Mouse (Mus musculus) T-helper 2 cell (primary cell): ENCODE measurements around the gene Slc4a2.

Source experiments
- in situ Hi-C: fragments of 300-600 bp; cut with MboI, MseI; formaldehyde crosslinking; loops from one replicate; pipeline ENCODE4 v1.15.1; 2025; ENCODE audit warnings: high pct_unique_total_duplicates

Gene Slc4a2

DNA sequence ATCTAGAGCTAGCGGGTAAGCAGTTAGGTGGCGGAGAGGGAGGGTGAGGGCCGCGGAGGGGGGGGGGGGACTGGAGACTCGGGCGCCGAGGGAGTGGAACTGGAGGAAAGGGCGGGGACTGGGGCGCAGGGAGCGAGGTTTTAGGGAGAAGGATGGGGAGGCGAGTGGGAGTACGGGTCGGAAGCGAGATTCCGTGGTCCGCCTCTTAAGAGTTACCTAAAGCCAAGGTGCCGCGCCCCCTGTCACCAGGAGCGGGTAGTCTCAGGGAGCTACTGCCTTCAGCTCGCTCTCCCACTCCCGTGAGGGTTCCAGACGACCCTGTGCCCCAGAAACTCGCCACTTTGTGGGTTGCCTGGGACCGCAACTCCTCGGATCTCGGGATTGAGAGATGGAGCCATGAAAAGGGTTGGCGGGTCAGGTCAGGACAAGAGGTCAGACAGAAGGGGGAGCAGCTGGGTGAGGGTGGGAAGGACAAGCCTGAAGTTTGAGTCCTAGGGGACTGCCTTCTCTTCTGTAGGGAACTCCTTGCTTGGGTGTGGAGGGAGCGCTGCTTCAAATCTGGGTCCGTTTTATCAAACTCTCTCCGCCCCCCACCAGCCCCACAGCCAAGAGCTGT, 1.9 kb downstream of the Slc4a2 start:
- in situ Hi-C loops = no loop called here

GRCm38 (mm10) chr5:24426037-24426432, 2.4 kb downstream of the Slc4a2 start:
- in situ Hi-C loops = no loop called here

GRCm38 (mm10) chr5:24426556-24427284, 3.1 kb downstream of the Slc4a2 start:
- in situ Hi-C loops = no loop called here

GRCm38 (mm10) chr5:24427285-24427633, 3.6 kb downstream of the Slc4a2 start:
- in situ Hi-C loops = no loop called here

GRCm38 (mm10) chr5:24427981-24428402, 4.4 kb downstream of the Slc4a2 start:
- in situ Hi-C loops = no loop called here

- in situ Hi-C loops = no loop called here
Measured at GRCm38 (mm10) chr5:24428596-24428995, 5.0 kb downstream of the Slc4a2 start.

GRCm38 (mm10) chr5:24433993-24434392, 10.4 kb downstream of the Slc4a2 start:
- in situ Hi-C loops = no loop called here

DNA sequence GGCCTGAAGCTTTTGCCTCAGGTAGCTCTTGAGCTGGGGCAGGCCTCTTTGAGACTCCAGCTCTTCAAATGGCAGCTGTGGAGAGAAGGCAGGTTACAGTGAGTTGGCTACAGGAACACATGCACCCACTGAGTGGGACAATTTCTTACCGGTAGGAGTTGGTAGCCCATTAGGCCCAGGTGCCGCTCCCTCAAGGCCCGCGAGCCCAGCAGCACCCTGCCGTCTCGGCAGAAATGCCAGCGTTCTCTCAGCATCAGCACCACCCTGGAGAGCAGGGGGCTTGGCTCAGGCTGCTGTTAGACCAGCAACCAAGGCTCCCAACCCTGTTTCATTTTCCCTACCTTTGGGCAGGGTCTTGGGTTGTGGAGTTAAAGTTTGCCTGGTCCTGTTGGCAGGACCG, 17.6 kb downstream of the Slc4a2 start:
- in situ Hi-C loops = no loop called here

DNA sequence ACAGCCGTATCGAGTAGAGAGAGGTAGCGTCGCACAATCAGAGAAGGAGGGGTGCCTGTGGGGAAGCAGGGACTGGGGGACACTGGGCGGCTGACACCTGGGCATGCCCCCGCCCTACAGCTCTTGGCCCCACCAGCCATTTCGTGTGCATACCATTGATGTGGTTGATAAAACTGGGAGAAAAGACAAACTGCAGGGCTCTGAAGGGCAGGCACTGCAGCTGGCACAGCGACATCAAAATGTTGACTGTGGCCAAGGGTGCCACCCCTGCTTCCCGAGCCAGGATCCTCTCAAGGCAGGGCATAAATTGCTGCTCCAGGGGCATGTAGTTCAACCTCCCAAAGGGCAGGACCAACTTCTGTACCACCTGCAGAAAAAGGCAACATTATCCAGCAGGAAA, 18.4 kb downstream of the Slc4a2 start:
- in situ Hi-C loops = no loop called here

GRCm38 (mm10) chr5:24443204-24443603, 19.6 kb downstream of the Slc4a2 start:
- in situ Hi-C loops = no loop called here

GRCm38 (mm10) chr5:24443927-24444326, 20.3 kb downstream of the Slc4a2 start:
- in situ Hi-C loops = no loop called here

GRCm38 (mm10) chr5:24444746-24445427, 21.2 kb downstream of the Slc4a2 start, which contains the start of gene Fastk:
TSS of gene Fastk (minus strand) at chr5:24445287.
- in situ Hi-C loops = no loop called here

- in situ Hi-C loops = no loop called here
Measured at GRCm38 (mm10) chr5:24445428-24446080, 21.9 kb downstream of the Slc4a2 start.

DNA sequence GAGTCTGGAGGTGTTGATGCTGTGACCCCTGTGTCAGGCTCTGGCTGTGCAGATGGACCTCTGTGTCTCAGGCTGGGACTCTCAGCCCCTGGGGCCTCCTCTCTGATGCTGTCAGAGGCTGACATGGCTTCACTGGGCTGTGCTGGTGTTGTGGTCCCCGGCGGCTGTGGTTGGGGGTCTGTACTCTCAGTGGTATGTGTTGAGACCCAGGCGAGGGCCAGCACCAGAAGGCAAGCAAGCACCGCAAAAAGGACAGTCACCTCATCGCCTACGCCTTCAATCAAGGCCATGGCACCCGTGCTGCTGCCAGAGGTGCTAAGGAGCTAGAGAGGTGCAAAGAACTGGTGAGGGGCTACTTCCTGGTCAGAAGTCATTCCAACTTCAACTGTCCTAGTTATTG, 23.0 kb downstream of the Slc4a2 start:
- in situ Hi-C loops = no loop called here

DNA sequence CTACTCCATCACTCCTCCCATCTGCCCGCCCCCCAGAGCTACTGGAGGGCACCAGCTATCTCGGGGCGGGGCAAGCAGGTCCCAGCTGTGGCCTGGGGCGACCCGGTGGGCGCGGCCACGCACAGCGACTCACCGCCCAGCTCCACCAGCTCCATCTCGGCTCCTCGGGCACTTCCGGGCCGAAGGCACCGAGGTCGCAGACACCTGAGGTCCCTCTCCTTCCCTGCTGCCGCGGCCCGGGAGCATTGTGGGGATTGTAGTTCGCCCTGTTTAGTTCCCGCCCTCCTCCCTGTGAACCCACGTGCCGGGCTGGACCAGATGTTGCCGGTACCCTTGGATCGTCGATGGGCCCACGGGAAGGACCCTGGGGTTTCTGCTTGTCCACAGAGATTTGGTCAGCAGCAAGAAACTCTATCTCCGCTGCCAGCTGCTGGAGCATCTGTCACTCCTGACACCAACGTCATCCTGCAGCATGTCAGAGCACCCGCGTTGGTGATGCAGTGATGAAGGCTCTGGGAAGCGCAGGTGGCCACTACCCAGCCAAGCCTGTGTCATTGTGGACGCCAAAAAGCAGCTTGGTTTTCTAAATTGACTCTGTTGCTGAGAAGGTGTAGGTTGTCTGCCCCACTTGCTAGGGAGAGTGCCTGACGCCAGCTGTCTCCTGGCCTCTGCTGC, 24.1 kb downstream of the Slc4a2 start, which contains the start of gene Tmub1:
Gene Tmub1 (minus strand): TSS at position 231 of the 675 bp plus-strand sequence.
- in situ Hi-C loops = no loop called here

DNA sequence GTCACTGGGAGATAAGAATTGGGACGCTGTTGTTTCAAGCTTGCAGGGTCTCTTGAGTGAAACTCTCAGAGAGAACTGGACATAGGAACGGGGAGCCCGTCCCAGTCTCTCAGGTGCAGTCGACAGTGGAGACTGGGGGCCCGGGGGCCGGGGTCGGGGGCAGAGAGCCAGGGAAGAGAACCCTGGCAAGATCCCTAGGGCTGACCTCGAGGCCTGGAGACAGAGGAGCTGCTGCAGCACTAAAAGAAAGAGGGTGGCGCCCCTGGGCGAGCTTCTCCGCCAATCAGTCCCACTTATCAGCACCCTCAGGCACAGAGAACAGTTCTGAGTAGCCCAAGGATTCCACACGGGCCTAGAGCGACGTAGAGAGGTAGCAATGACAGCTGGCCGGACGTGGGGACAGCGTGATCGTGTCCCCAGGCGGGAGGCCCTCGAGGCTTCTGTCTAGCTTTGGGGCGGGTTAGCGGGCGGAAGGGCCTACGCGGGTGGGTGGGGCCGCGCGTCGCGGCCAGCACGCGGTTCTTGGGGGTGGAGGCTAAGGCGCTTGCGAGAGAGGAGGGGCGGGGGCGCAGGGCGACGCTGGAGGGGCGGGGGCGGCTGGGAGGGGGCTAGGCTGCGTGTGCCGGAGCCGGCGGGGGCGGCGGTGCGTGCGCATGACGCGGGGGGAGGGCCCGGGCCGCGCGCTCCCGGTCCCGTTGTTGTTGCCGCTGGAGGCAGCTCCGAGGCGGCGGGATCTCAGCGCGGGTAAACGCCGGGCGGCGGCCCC, 27.8 kb downstream of the Slc4a2 start:
- in situ Hi-C loops = loop anchor here (5.0 kb wide), 1 partner anchor 59 kb away; the partner anchor contains the start of genes Abcb8 and Atg9b

GRCm38 (mm10) chr5:24452030-24452690, 28.5 kb downstream of the Slc4a2 start, which contains the start of gene Agap3:
TSS of gene Agap3 (plus strand) at chr5:24452177.
- in situ Hi-C loops = loop anchor here (5.0 kb wide), 1 partner anchor 60 kb away; the partner anchor contains the start of genes Abcb8 and Atg9b

DNA sequence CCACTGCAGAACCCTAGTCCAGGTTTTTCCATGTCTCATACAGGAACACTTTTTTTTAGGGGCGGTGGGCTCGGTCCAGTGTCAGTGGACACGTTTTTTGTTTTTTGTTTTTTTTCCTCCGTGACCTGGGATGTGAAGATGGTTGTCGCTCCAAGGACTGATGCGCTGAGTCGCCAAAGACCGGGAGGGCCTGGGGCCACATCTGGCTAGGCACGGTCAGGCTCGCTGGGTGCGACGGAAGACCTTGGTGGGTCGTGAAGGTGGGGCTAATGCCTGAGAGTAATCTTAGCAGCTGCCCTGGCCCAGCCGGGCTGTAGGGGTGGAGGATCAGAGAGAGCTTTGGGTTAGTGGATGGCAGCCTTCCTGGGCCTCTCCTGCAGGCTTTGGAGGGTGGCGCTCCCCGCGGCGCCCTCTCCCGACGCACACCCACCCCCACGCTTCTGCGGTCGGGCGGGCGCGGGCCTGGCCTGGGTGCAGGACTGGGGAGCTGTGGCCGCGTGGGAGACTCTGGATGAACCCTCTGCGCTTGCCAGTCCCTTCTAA, 29.1 kb downstream of the Slc4a2 start:
- in situ Hi-C loops = loop anchor here (5.0 kb wide), 1 partner anchor 60 kb away; the partner anchor contains the start of genes Abcb8 and Atg9b

- in situ Hi-C loops = loop anchor here (5.0 kb wide), 1 partner anchor 61 kb away; the partner anchor contains the start of genes Abcb8 and Atg9b
Measured at GRCm38 (mm10) chr5:24453283-24453984, 29.8 kb downstream of the Slc4a2 start.
